ENCODE assay signal across 8 mouse cellular contexts in the genomic region with DNA sequence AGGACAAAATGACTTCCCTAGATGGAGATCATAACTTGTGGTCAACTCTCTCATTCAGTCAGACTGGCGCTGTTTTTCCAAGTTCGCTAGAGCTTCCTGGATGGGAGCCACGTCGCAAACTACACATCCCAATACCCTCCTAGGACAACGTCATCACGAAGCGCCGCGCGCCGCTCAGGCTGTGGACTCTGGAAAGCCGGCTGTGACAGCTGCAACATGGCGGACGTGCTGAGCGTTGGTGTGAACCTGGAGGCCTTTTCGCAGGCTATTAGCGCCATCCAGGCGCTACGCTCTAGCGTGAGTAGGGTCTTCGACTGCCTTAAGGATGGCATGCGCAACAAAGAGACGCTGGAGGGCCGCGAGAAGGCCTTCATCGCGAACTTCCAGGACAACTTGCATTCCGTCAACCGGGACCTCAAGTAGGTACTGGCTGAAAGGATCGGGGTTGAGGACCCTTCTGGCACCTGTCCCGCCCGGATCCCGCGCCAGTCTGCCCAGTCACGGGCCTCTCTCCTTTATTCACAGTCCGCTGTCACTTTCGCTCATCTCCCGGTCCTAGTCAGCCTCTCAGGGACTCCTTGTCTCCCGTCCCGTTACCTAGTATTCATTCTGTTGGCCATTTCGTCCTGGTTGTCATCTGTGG. TPM values are rescaled to one million over a fixed set of nuclear protein-coding genes. Genes with fewer than 3 reads are reported as not detected.
DNase-seq lines count a peak whose midpoint lies in the region; ATAC-seq and TF ChIP-seq lines count a peak whose summit lies in the region.

A gene (plus strand): TSS at position 191 of the 643 bp plus-strand sequence.

- TF ChIP-seq EP300 in heart, adult 2 months (IDR thresholded peaks at IDR 0.05; ENCODE audit: insufficient read depth, low read depth, low read length) = peak; percentile 70; the same call in 1 of the 2 replicates

- peak; percentile 99 for ATAC-seq in embryonic facial prominence, embryonic 14.5 days (ENCODE audit: low read depth)
- peak; percentile 91 for ATAC-seq in limb, embryonic 13.5 days (ENCODE audit: low FRiP score, low read depth)
- peak; percentile 96 for ATAC-seq in midbrain, embryonic 16.5 days

- H3K4me2 ChIP-seq in embryonic facial prominence, embryonic 14.5 days (ENCODE audit: low read depth, low read length) = peak within 1 kb of the TSS; percentile 89
- H3K4me2 ChIP-seq in limb, embryonic 13.5 days (replicated peaks) = peak within 1 kb of the TSS; percentile 94
- H3K4me2 ChIP-seq in midbrain, embryonic 16.5 days (ENCODE audit: low read length) = peak within 1 kb of the TSS; percentile 97

- no peak within 1 kb of the TSS; the same call in 1 of the 2 replicates for H3K27ac ChIP-seq in embryonic facial prominence, embryonic 14.5 days (replicated peaks; ENCODE audit: low read depth, low read length)
- H3K27ac ChIP-seq in heart, adult 2 months = peak within 1 kb of the TSS; percentile 83
- H3K27ac ChIP-seq in limb, embryonic 13.5 days = no peak within 1 kb of the TSS
- peak within 1 kb of the TSS; percentile 69 for H3K27ac ChIP-seq in midbrain, embryonic 16.5 days (ENCODE audit: low read length)

- TF ChIP-seq POLR2A in heart, adult 2 months (IDR thresholded peaks at IDR 0.05; ENCODE audit: insufficient read depth, low read depth, low read length) = peak; percentile 89

- intact Hi-C loops in heart, adult 2 months (cut with DNase I) = loop anchor here (5.0 to 10.0 kb wide), 2 partner anchors 94 to 208 kb away; a partner anchor contains a TSS

- H3K4me3 ChIP-seq in embryonic facial prominence, embryonic 14.5 days (ENCODE audit: low read depth, low read length) = peak within 1 kb of the TSS; percentile 89
- H3K4me3 ChIP-seq in heart, adult 2 months = peak within 1 kb of the TSS; percentile 58
- peak within 1 kb of the TSS; percentile 88 for H3K4me3 ChIP-seq in limb, embryonic 13.5 days
- H3K4me3 ChIP-seq in midbrain, embryonic 16.5 days (ENCODE audit: low read depth, low read length) = peak within 1 kb of the TSS; percentile 74

- DNase-seq in 3T3-L1 (ENCODE audit: low read depth, low spot score) = peak; percentile 98
- DNase-seq in adrenal gland, postnatal 4 days (ENCODE audit: low spot score in 2 of 2) = peak; percentile 79 to 85
- DNase-seq in embryonic facial prominence, embryonic 14.5 days (ENCODE audit: low spot score) = peak; percentile 99
- DNase-seq in heart, adult 2 months = peak; percentile 95 to 96
- peak; percentile 93 to 96 for DNase-seq in kidney, adult 8-10 months
- DNase-seq in spleen, postnatal 10 days (ENCODE audit: low spot score in 2 of 2) = peak; percentile 74 to 94

- peaks cover 6% of the 10 kb centered on the region for H3K4me1 ChIP-seq in embryonic facial prominence, embryonic 14.5 days (ENCODE audit: control insufficient read depth, insufficient read depth, low read length)
- peaks cover 3% of the 10 kb centered on the region; the same call in 1 of the 2 replicates for H3K4me1 ChIP-seq in heart, adult 2 months (ENCODE audit: control insufficient read depth, insufficient read depth, low read length)
- peaks cover 8% of the 10 kb centered on the region for H3K4me1 ChIP-seq in limb, embryonic 13.5 days
- H3K4me1 ChIP-seq in midbrain, embryonic 16.5 days (ENCODE audit: control insufficient read depth, insufficient read depth, low read length) = peaks cover 18% of the 10 kb centered on the region

- WGBS in embryonic facial prominence, embryonic 14.5 days = 0% methylated on average over 36 of the region's 41 CpGs
- WGBS in heart, adult 2 months = under 1% methylated on average over 41 of the region's 41 CpGs
- WGBS in limb, embryonic 13.5 days = 1% methylated on average over 41 of the region's 41 CpGs
- 1% methylated on average over 41 of the region's 41 CpGs for WGBS in midbrain, embryonic 16.5 days

- peak within 1 kb of the TSS; percentile 79 for H3K9ac ChIP-seq in embryonic facial prominence, embryonic 14.5 days (ENCODE audit: low read depth, low read length)
- peak within 1 kb of the TSS; percentile 79 for H3K9ac ChIP-seq in heart, adult 2 months (ENCODE audit: low read depth, low read length)
- peak within 1 kb of the TSS; percentile 78 for H3K9ac ChIP-seq in limb, embryonic 13.5 days
- peak within 1 kb of the TSS; percentile 80 for H3K9ac ChIP-seq in midbrain, embryonic 16.5 days (ENCODE audit: low read depth, low read length)

- H3K36me3 ChIP-seq in embryonic facial prominence, embryonic 14.5 days (ENCODE audit: control insufficient read depth, insufficient read depth, low read length) = peaks cover 17% of the 10 kb centered on the region; the same call in 1 of the 2 replicates
- no peaks in the 10 kb centered on the region for H3K36me3 ChIP-seq in heart, adult 2 months (ENCODE audit: control insufficient read depth, insufficient read depth, low read length)
- H3K36me3 ChIP-seq in limb, embryonic 13.5 days = peaks cover 18% of the 10 kb centered on the region
- peaks cover 10% of the 10 kb centered on the region; the same call in 1 of the 2 replicates for H3K36me3 ChIP-seq in midbrain, embryonic 16.5 days (ENCODE audit: control insufficient read depth, insufficient read depth, low read length)

- no peaks in the 10 kb centered on the region; the same call in none of the 2 replicates for H3K79me2 ChIP-seq in heart, adult 2 months (replicated peaks; ENCODE audit: control insufficient read depth, insufficient read depth, low read length)

- TF ChIP-seq CTCF in heart, adult 2 months (IDR thresholded peaks at IDR 0.05) = peak; percentile 44

- H3K27me3 ChIP-seq in embryonic facial prominence, embryonic 14.5 days (replicated peaks; ENCODE audit: control insufficient read depth, insufficient read depth, low read length) = no peaks in the 10 kb centered on the region
- H3K27me3 ChIP-seq in heart, adult 2 months (ENCODE audit: control insufficient read depth, insufficient read depth, low read length) = no peaks in the 10 kb centered on the region
- no peaks in the 10 kb centered on the region for H3K27me3 ChIP-seq in limb, embryonic 13.5 days
- peaks cover 6% of the 10 kb centered on the region for H3K27me3 ChIP-seq in midbrain, embryonic 16.5 days (ENCODE audit: control insufficient read depth, insufficient read depth, low read depth, low read length)

- no peaks in the 10 kb centered on the region for H3K9me3 ChIP-seq in embryonic facial prominence, embryonic 14.5 days (ENCODE audit: control insufficient read depth, low read length)
- no peaks in the 10 kb centered on the region for H3K9me3 ChIP-seq in limb, embryonic 13.5 days
- H3K9me3 ChIP-seq in midbrain, embryonic 16.5 days (replicated peaks; ENCODE audit: control insufficient read depth, low read length, poor library complexity, severe bottlenecking) = no peaks in the 10 kb centered on the region

RNA-seq across cellular contexts. Expression of the gene that starts here (rescaled TPM):
- 10 to 100 TPM; 25.8 to 29.2 TPM for total RNA-seq in adrenal gland, postnatal 4 days (2021)
- 50.1 and 50.9 TPM in 2 replicates for polyA plus RNA-seq in embryonic facial prominence, embryonic 14.5 days (2014; fragmentation: Nextera tagmentation; extraction: Ambion mirVana)
- total RNA-seq in heart, adult 2 months (2021) = 10 to 100 TPM; 15.3 to 17.2 TPM
- 24.0 and 28.9 TPM in 2 replicates for polyA plus RNA-seq in heart, adult 2 months (2012; rRNA removed)
- polyA plus RNA-seq in limb, embryonic 13.5 days (2015; fragmentation: Nextera tagmentation; extraction: Ambion mirVana) = 53.5 and 55.6 TPM in 2 replicates
- polyA plus RNA-seq in midbrain, embryonic 16.5 days (2015; fragmentation: Nextera tagmentation; extraction: Ambion mirVana) = 69.8 and 70.6 TPM in 2 replicates

Comparison
In these comparisons a context has a peak if more than half of its experiments do, and no peak if none do; other contexts are left out.
1. H3K27ac ChIP-seq: peak in heart, adult 2 months (single experiment) and midbrain, embryonic 16.5 days (single experiment); none in embryonic facial prominence, embryonic 14.5 days (single experiment) and limb, embryonic 13.5 days (single experiment).
2. Peak in every context shown above with its lines, with median percentiles within 50 percentile points of each other: DNase-seq, ATAC-seq, H3K4me2 ChIP-seq, H3K4me3 ChIP-seq and H3K9ac ChIP-seq.